Mouse (Mus musculus): ENCODE data around the gene Pde4b.

DNA sequence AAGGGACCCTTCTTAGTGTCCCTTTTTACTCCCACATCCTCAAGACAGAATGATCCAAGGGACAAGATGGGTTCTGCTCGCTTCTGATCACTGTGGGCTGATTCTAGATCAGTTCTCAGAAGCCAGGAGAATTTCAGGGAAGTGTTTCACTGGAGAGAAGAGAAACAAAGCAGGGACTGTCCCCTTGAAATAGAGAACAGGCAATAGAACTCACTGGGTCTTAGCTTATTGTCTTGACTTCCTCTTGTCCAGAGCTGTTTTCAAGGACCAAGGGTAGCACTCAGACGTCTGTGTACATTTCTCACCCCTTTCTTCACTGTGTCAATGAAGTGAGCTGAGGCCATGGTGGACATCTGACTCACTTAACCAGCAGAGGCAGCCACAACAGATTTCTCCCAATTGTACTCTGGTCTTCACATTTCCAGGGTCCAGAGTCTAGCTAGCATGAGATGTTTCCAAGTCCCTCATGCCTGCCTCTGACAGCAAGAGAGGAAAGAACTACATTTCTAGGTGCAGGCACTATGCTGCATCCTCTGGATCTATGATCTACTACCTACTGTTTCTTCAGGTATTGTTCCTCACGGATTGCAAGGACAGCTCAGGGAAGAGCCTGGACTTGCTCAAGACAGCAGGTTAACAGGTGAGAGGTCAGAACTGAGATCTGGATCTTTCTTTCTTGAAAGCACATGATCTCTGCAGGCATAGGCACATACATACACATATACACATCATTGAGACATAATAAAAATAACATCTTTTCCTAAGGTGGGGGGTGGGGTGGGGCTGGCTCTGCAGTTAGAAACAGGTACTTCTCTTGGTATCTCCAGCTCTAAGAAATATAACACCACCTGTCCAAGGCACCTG, 427.9 kb downstream of the Pde4b start:
- no peak for TF ChIP-seq ZNF384 (IDR thresholded peaks at IDR 0.05; ENCODE audit: low read depth, low read length)
- no peak for TF ChIP-seq MAFK (IDR thresholded peaks at IDR 0.05; ENCODE audit: insufficient read depth, low read depth, low read length)
- TF ChIP-seq HCFC1 (IDR thresholded peaks at IDR 0.05; ENCODE audit: borderline replicate concordance, insufficient read depth, low read length): no peak
- TF ChIP-seq CHD2 (IDR thresholded peaks at IDR 0.05; ENCODE audit: low read depth, low read length): no peak
